ENCODE assay signal across 10 mouse cellular contexts in the genomic region with DNA sequence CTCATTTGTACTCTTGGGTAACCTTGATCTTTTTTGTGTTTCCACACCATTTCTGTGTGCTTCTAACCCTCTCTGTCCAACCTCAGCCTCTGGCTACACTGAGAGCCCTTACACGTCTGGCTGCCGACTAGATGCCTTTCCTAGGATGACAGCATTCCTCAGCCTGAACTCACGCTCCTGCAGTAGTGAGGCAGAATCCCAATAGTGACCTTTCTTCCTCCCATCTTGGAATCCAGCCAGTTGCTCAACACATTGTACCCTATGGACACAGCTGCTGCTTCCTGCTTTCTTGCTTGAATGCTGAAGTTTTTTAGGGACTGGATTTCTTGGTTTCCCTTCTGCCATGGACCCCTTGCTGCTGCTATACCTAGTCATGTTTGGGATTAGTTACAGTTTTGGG. TPM values are rescaled to one million over a fixed set of nuclear protein-coding genes. Genes with fewer than 3 reads are reported as not detected.
A peak's percentile ranks its signal among the peaks of the same experiment; 100 is the strongest.
DNase-seq lines count a peak whose midpoint lies in the region; ATAC-seq lines count a peak whose summit lies in the region.
"Had no signal": no experiment of that assay in that cellular context is flagged by ENCODE, and none has a peak within 500 bp of the region (broad histone marks: within the 10 kb centered on the region; RNA-seq: fewer than 3 reads in every experiment).

No protein-coding gene starts in this region.

- no peak for ATAC-seq in midbrain, embryonic 14.5 days (ENCODE audit: low FRiP score, low TSS enrichment)
- no peak for ATAC-seq in midbrain, embryonic 15.5 days (replicated peaks)
- ATAC-seq in heart, embryonic 13.5 days (ENCODE audit: extremely low read depth, insufficient number of reproducible peaks, low FRiP score, low TSS enrichment) = no peak
- no peak for ATAC-seq in neural tube, embryonic 15.5 days (ENCODE audit: low FRiP score)
- no peak for ATAC-seq in cerebellum, adult (ENCODE audit: insufficient number of reproducible peaks, low FRiP score, low TSS enrichment)
- ATAC-seq in inflammation-experienced regulatory T-cells, adult 6 months = no peak

- H3K27ac ChIP-seq in midbrain, embryonic 14.5 days (replicated peaks; ENCODE audit: low read depth, low read length) = 0 out of 2 replicates have a peak overlapping the region, but pooled peaks have one; percentile 13
- no peak overlapping the region for H3K27ac ChIP-seq in midbrain, embryonic 15.5 days
- peak overlapping the region; percentile 33 for H3K27ac ChIP-seq in heart, embryonic 13.5 days (replicated peaks)
- peak overlapping the region; percentile 14; the same call in 1 of the 2 replicates for H3K27ac ChIP-seq in neural tube, embryonic 15.5 days (replicated peaks)
- H3K27ac ChIP-seq: embryonic facial prominence, embryonic 12.5 days had no signal

- peak; percentile 51 for DNase-seq in midbrain, embryonic 14.5 days
- DNase-seq in kidney, adult 8-10 months = peak; percentile 46 to 61
- DNase-seq in frontal cortex, postnatal 25 days (ENCODE audit: low spot score in 2 of 2) = no peak
- DNase-seq: thymus, adult 2 months had no signal

- no peak overlapping the region for H3K9ac ChIP-seq in midbrain, embryonic 14.5 days (replicated peaks; ENCODE audit: low read length)
- H3K9ac ChIP-seq in midbrain, embryonic 15.5 days = no peak overlapping the region
- no peak overlapping the region for H3K9ac ChIP-seq in heart, embryonic 13.5 days
- no peak overlapping the region for H3K9ac ChIP-seq in neural tube, embryonic 15.5 days (replicated peaks)
- H3K9ac ChIP-seq: embryonic facial prominence, embryonic 12.5 days had no signal

- no peaks in the 10 kb centered on the region for H3K27me3 ChIP-seq in midbrain, embryonic 14.5 days (ENCODE audit: control insufficient read depth, insufficient read depth, low read length)
- H3K27me3 ChIP-seq in midbrain, embryonic 15.5 days (replicated peaks) = no peaks in the 10 kb centered on the region
- no peaks in the 10 kb centered on the region for H3K27me3 ChIP-seq in heart, embryonic 13.5 days (replicated peaks)
- no peaks in the 10 kb centered on the region for H3K27me3 ChIP-seq in neural tube, embryonic 15.5 days (replicated peaks)
- H3K27me3 ChIP-seq: embryonic facial prominence, embryonic 12.5 days had no signal

- H3K36me3 ChIP-seq in midbrain, embryonic 14.5 days (ENCODE audit: control insufficient read depth, insufficient read depth, low read length) = peaks cover 33% of the 10 kb centered on the region
- no peaks in the 10 kb centered on the region; the same call in 1 of the 2 replicates for H3K36me3 ChIP-seq in midbrain, embryonic 15.5 days (replicated peaks)
- H3K36me3 ChIP-seq in heart, embryonic 13.5 days = peaks cover 58% of the 10 kb centered on the region
- peaks cover 10% of the 10 kb centered on the region; the same call in 1 of the 2 replicates for H3K36me3 ChIP-seq in neural tube, embryonic 15.5 days

- H3K4me2 ChIP-seq in midbrain, embryonic 14.5 days (ENCODE audit: low read length) = no peak overlapping the region
- no peak overlapping the region for H3K4me2 ChIP-seq in midbrain, embryonic 15.5 days
- H3K4me2 ChIP-seq in heart, embryonic 13.5 days = no peak overlapping the region
- H3K4me2 ChIP-seq in neural tube, embryonic 15.5 days = no peak overlapping the region
- H3K4me2 ChIP-seq: embryonic facial prominence, embryonic 12.5 days had no signal

- no peaks in the 10 kb centered on the region for H3K9me3 ChIP-seq in midbrain, embryonic 14.5 days (ENCODE audit: control insufficient read depth, low read length)
- no peaks in the 10 kb centered on the region for H3K9me3 ChIP-seq in midbrain, embryonic 15.5 days
- H3K9me3 ChIP-seq in heart, embryonic 13.5 days = no peaks in the 10 kb centered on the region
- H3K9me3 ChIP-seq in neural tube, embryonic 15.5 days (replicated peaks) = no peaks in the 10 kb centered on the region
- H3K9me3 ChIP-seq: embryonic facial prominence, embryonic 12.5 days had no signal

- WGBS in midbrain, embryonic 14.5 days = 58% methylated on average over 3 of the region's 3 CpGs
- WGBS in midbrain, embryonic 15.5 days = 45% methylated on average over 3 of the region's 3 CpGs
- WGBS in heart, embryonic 13.5 days = 8% methylated on average over 3 of the region's 3 CpGs
- 53% methylated on average over 3 of the region's 3 CpGs for WGBS in neural tube, embryonic 15.5 days

- no peak overlapping the region for H3K4me3 ChIP-seq in midbrain, embryonic 14.5 days (replicated peaks; ENCODE audit: low read depth, low read length)
- H3K4me3 ChIP-seq in midbrain, embryonic 15.5 days = no peak overlapping the region
- H3K4me3 ChIP-seq in heart, embryonic 13.5 days = no peak overlapping the region
- no peak overlapping the region for H3K4me3 ChIP-seq in neural tube, embryonic 15.5 days (replicated peaks)
- H3K4me3 ChIP-seq: embryonic facial prominence, embryonic 12.5 days had no signal

- H3K4me1 ChIP-seq in midbrain, embryonic 14.5 days (ENCODE audit: control insufficient read depth, insufficient read depth, low read length) = no peaks in the 10 kb centered on the region
- no peaks in the 10 kb centered on the region for H3K4me1 ChIP-seq in midbrain, embryonic 15.5 days
- H3K4me1 ChIP-seq in heart, embryonic 13.5 days = peaks cover 55% of the 10 kb centered on the region
- H3K4me1 ChIP-seq in neural tube, embryonic 15.5 days = 0 out of 2 replicates have a peak, but pooled peaks cover 6% of the 10 kb centered on the region
- H3K4me1 ChIP-seq: embryonic facial prominence, embryonic 12.5 days had no signal

RNA-seq across cellular contexts. Expression of a gene that starts 36.1 kb away (rescaled TPM):
- polyA plus RNA-seq in midbrain, embryonic 14.5 days (2014; fragmentation: Nextera tagmentation; extraction: Ambion mirVana) = 7.2 and 12.5 TPM in 2 replicates
- polyA plus RNA-seq in midbrain, embryonic 15.5 days (2015; fragmentation: Nextera tagmentation; extraction: Ambion mirVana) = 4.5 and 4.8 TPM in 2 replicates
- polyA plus RNA-seq in heart, embryonic 13.5 days (2015; fragmentation: Nextera tagmentation; extraction: Ambion mirVana) = 2.6 and 2.8 TPM in 2 replicates
- polyA plus RNA-seq in neural tube, embryonic 15.5 days (2015; fragmentation: Nextera tagmentation; extraction: Ambion mirVana) = 3.9 TPM in 2 replicates
- polyA plus RNA-seq in inflammation-experienced regulatory T-cells, adult 6 months (2017; shearing (Covaris generic)) = 10 to 100 TPM; 10.5 to 12.3 (median 11.7) TPM

Comparison
In these comparisons a context has a peak if more than half of its experiments do, and no peak if none do; other contexts are left out.
1. DNase-seq: peak in midbrain, embryonic 14.5 days (single experiment) and kidney, adult 8-10 months (2 of 2); none in frontal cortex, postnatal 25 days (0 of 2).